Mouse (Mus musculus) myocyte (in vitro differentiated cells): ENCODE measurements at regions not wholly inside any gene's neighbourhood (a gene's known extent, or its start where the extent isn't known, plus 50 kb on each side); places are given as distances from the start of the nearest gene placed in this dataset.

Experiments
- CEBPB ChIP-seq: IDR thresholded peaks from 2 replicates; pipeline ENCODE4 v1.6.1; 2011; ENCODE audit warnings: mild to moderate bottlenecking, moderate library complexity; ENCODE audit not compliant: poor library complexity, insufficient read depth, severe bottlenecking
- E2F4 ChIP-seq: IDR thresholded peaks from one replicate; pipeline ENCODE4 v1.6.1; 2011; ENCODE audit warnings: mild to moderate bottlenecking, control low read depth, moderate library complexity; ENCODE audit not compliant: insufficient read depth
- MAX ChIP-seq: IDR thresholded peaks from one replicate; pipeline ENCODE4 v1.6.1; 2011; ENCODE audit warnings: low read depth, mild to moderate bottlenecking, control low read depth
- MYOD1 ChIP-seq, 3 experiments: IDR thresholded peaks; one replicate each; pipeline ENCODE4 v1.6.1; 2011; ENCODE audit warnings: control low read depth in 2 of 3, low read depth in 2 of 3, mild to moderate bottlenecking in 2 of 3, moderate library complexity in 1 of 3; ENCODE audit not compliant: insufficient read length in 2 of 3, control insufficient read depth in 1 of 3
- MYOG ChIP-seq, 3 experiments: IDR thresholded peaks; one replicate each; pipeline ENCODE4 v1.6.1; 2011; ENCODE audit warnings: control low read depth in 2 of 3, low read depth in 2 of 3, mild to moderate bottlenecking in 2 of 3; ENCODE audit not compliant: insufficient read length in 2 of 3, control insufficient read depth in 1 of 3, insufficient read depth in 1 of 3
- POLR2A ChIP-seq: IDR thresholded peaks from one replicate; pipeline ENCODE4 v1.6.1; 2011; ENCODE audit warnings: low read depth, mild to moderate bottlenecking, control low read depth, moderate library complexity; ENCODE audit not compliant: insufficient read length
- POLR2AphosphoS2 ChIP-seq: IDR thresholded peaks from one replicate; pipeline ENCODE4 v1.6.1; 2011; ENCODE audit warnings: low read depth, control low read depth; ENCODE audit not compliant: insufficient read length
- REST ChIP-seq: IDR thresholded peaks from one replicate; pipeline ENCODE4 v1.6.1; 2011; ENCODE audit warnings: mild to moderate bottlenecking, control low read depth, moderate library complexity; ENCODE audit not compliant: insufficient read depth, insufficient read length
- SRF ChIP-seq: IDR thresholded peaks from one replicate; pipeline ENCODE4 v1.6.1; 2011; ENCODE audit warnings: low read depth; ENCODE audit not compliant: control insufficient read depth, insufficient read length
- TCF12 ChIP-seq: IDR thresholded peaks from one replicate; pipeline ENCODE4 v1.6.1; 2011; ENCODE audit warnings: mild to moderate bottlenecking, control low read depth; ENCODE audit not compliant: poor library complexity, insufficient read depth, severe bottlenecking
- TCF3 ChIP-seq: IDR thresholded peaks from one replicate; pipeline ENCODE4 v1.6.1; 2011; ENCODE audit warnings: low read depth, control low read depth; ENCODE audit not compliant: insufficient read length
- USF1 ChIP-seq: IDR thresholded peaks from one replicate; pipeline ENCODE4 v1.6.1; 2011; ENCODE audit warnings: low read depth, mild to moderate bottlenecking, control low read depth, moderate library complexity

- TF ChIP-seq E2F4 (no peak), POLR2A (no peak), MAX (no peak), POLR2AphosphoS2 (no peak), MYOD1 (IDR thresholded peaks at IDR 0.05; ENCODE audit: control insufficient read depth in 1 of 3, insufficient read length in 2 of 3, low read depth in 2 of 3) (no peak), MYOG (IDR thresholded peaks at IDR 0.05; ENCODE audit: control insufficient read depth in 1 of 3, insufficient read depth in 1 of 3, insufficient read length in 2 of 3, low read depth in 2 of 3) (no peak), SRF (no peak), CEBPB (no peak), TCF12 (no peak), USF1 (no peak), REST (no peak), TCF3 (no peak)
These were observed 438.4 kb downstream of the Atp23 start for GRCm38 (mm10) chr10:126462770-126463169.
